Mouse (Mus musculus) forelimb bud, embryonic 11.5 days (tissue): ENCODE measurements at regions not wholly inside any gene's neighbourhood (a gene's known extent, or its start where the extent isn't known, plus 50 kb on each side); places are given as distances from the start of the nearest gene placed in this dataset.
"Not testable (repeated sequence)": the region's sequence is repeated elsewhere in the genome, so short reads cannot be mapped to it uniquely, and the experiment has no call there.

Experiments used
- DNase-seq: peaks from one replicate; pipeline ENCODE4 v3.0.0-alpha.2; 2012; ENCODE audit warnings: low read depth, low spot score

DNA sequence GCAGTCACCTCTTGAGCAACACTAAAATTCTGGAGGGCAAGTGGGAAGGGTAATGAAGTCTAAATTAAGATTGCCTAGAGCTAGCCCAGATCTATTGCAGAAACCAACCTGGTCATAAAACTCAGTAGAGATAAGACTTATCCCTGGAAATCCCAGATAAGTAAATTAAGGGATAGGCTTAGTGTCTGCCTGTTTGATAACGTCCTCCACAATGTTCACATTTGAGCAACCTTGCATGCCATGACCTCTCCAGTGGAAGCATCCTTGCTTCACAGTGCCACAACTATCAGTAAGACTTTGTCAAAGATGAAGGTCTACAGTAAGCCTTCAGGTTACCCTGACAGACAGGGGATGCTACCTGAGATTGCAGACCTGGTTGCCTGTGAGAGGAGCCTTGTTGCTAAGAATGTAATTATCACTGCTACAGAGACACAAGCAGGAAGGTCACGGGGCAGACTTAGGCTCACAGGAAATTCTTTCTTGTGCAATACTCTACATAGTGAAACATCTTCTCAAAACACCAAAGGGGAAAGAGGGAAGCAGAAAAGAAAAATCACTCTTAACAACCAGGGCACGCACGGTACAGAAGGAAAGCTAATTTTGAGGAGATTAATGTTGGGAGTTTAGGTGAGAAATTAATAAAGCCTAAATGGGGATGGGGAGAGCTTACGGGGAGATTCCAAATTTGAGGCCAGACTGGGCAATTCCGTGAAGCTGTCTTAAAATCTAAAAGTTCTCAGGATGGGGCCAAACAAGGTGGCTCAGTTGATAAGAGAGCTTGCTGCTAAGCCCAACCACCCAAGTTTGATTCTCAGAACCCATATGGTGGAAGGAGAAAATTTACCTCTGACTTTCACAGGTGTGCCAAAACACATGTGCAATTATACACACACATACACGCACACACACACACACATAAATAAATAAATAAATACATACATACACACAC lies 56.9 kb upstream of the Prdm9 start:
- DNase-seq = no peak

DNA sequence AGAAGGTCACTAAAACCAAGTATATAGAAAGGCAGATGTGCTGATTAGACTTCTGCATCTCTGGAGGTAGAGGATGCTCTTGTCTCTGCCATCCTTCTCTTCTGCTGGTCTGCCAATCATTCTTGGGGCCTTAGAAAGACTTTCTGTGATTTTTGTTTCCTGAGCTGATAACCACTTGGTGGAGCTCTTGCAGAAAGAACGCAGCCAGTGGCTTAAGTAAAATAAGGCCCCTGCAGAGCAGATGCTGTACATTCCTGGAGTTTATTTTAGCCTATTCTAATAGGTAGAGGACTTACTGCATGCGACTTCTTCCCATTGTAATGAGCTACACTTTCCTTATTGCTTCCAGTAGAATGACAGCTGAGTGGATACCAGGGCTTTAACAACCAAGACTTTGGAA lies 58.8 kb upstream of the Prdm9 start:
- peak; percentile 20 for DNase-seq

DNA sequence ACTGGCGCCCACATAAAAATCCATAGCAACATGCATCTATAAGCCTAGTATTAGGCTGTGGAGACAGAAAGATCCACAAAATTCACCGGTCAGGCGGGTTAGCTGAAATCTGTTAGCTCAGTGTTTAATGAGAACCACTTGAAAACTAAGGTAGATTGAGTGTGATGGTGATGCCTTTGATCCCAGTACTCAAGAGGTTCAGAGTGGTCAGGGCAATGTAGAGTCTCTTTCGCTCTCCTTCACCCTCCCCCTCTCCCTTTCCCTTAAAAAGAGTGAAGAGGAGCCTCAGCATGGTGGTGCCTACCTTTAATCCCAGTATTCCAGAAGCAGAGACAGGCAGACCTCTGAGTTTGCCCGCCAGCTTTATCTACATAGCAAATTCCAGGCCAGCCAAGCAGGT lies 66.6 kb upstream of the Prdm9 start:
- DNase-seq = peak; percentile 17

DNA sequence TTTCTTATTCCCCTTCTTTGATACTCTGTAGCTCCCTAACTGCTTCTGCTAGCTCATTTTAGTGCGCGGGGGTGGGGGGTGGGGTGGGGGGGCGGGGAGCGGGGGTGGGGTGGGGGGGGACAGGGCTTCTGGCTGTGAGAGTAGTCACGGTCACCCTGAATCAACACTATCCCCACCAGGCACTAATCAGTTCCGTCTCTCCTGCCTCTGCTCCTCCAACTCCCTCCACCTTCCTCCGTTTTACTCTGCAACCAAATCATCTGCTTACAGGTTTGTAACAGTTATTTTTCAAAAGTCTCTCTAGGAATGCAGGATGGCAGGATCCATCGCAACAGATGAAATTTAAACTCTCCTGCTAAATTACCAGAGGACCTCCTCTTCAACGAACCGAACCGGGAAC lies 67.5 kb upstream of the Prdm9 start:
- no peak for DNase-seq

DNA sequence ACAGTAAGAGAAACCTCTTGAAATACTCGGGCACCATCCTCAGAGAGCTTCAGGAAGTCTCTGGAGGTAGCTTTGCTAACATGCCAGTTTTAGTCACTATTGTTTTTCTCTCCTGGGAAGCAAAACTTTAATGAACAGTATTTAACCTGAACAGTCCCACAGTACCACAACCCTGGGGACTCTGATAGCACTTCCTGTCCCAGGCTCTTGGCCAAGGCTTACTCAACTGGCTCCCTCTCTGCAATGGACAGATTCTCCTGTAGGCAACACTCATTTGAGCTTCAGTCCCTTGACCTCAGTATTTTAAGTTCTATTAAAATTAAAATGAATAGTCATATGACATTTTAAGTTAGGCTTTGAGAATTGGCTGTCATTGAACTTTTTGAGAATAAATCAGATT lies 67.9 kb upstream of the Prdm9 start:
- DNase-seq = no peak

DNA sequence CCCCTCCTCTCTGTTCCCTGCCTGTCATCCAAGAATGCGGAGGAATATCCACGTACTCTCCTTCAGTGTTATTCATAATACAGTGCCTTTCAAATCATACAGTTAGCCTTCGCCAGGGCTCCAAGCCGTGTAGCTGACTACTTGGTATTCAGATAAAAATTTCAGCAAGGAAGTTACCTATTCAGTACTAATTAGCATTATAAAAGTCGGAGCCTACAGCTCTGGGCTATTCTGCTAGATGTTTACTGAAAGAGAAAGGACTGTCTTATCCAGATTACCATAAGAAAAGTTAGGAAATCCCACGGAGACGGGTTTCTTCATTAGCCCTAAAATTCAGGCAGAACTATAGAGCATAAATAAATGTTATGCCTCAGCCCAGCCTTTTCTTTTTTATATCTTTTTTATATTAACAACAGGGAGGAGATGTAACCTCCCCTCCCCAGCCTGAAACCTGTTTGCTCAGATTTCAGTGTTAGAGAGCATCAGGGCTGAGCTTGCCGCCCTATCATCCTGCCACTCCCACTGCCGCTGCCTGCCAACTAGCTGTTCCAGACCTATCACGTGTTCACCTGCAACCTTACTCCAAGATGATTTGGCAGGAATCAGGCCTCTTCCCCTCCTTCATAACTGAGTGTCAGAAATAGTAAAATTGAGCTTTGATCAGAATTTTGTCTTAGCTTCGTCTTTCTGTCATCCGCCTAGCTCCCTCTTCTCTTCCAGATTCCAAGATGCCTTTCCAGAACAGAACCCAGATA lies 65.5 kb upstream of the Chd1 start:
- not testable (repeated sequence) for DNase-seq

DNA sequence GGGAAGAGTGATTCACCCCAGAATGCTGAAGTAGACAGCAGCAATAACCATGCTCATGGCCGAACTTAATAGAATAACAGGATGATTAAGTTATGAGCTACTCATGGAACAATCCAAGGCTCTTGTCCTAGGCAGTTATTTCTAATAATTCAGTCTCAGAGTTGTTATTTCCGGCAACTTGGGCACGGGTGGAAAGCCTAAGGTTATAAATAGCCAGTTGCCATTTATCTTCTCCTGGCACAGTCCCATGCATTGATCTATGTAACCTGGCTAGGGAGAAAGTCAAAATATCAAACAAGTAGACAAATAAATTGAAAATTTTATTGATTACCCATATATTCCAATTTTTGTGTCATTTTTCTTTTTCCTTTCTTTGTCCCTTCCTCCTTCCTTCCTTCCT lies 64.0 kb upstream of the Chd1 start:
- no peak for DNase-seq

DNA sequence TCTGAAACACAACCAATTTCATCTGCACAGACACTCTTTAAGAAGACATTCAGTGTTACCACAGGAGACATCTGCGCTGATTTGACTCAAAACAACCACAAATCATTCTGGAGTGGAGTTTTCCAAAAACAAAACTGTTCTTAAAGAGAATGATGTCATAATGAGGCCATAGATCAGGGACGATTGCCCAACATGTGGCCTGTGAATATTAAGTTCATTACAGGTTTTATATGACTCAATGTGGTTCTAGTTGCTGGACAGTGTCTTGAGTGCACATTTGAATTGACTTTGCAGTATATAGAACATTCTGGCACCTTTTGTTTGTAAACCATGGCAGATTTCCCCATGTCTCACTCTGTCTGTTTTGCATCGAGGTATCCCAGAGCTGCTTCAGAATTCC lies 63.0 kb upstream of the Chd1 start:
- no peak for DNase-seq

DNA sequence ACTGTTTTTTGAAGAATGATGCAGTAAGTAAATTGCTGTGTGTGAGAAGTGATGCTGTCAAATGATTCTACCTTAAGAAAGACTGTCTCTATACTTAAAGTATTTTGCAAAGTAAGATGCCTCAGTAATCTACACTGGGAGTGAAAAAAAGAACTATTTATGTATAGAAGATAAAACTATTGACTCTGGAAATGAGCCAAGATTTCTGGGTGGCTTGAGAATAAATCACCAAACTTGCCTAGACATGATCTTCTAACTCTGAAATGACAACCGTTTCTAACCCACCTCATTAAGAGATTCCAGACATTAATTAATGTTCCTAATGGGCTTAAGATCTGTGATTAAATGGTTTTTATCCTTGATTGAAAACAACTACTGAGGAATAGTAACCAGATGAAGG lies 58.0 kb upstream of the Chd1 start:
- DNase-seq = no peak

DNA sequence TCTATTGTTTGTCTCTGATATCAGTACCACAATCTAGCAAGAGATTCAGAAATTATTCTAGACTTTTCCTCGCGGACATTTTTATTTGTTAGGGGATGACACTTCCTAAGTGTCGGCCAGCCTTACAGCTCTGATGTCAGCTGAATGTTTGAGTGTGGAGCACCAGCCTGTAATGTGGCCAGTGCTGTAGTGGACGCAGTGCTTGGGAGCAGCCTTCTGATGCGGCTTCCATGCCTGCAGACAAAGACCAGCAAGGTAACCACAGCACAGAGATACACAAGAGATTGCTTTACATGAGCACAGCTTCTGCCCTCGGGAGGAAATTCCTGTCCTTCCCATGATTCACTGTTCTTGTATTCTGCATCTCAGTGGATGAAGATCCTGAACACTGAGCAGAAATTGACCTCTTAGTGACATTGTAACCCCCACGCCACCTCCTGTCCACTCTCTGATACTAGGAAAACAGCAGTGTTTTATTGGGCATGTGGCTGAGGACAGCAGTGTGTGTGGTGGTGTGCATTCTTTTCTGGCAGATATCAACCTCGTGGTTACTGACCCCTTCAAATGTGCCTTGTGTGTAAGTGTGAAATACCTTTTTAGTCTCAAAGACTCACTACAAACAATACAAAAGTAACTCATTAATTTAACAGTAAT lies 54.6 kb upstream of the Chd1 start:
- DNase-seq = no peak

DNA sequence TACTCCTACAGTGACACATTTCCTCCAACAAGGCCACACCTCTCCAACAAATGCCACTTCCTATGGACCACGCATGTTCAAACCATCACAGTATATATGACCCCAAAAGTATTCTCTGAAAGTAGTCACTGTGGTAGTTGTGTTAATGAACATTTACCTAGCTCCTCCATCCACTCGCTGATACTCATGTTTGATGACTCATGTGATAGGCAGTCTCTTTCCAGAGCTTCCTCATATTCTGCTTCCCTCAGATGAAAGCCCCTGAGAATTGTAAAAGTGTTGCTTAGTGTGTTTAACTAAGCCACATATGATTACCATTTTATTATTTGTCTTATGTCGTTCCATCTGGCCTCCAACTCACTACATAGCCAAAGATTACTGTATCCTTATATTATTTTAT lies 52.9 kb upstream of the Chd1 start:
- no peak for DNase-seq
